Mouse (Mus musculus) brown adipose tissue, adult 24 weeks (tissue): ENCODE measurements around the gene Emx1. TPM values are rescaled to one million over a fixed set of nuclear protein-coding genes. Genes with fewer than 3 reads are reported as not detected.
"Not testable (repeated sequence)": the region's sequence is repeated elsewhere in the genome, so short reads cannot be mapped to it uniquely, and the experiment has no call there.

ENCODE experiments used
- H3K27ac ChIP-seq: fragments of 200-500 bp; replicated peaks from 2 replicates; pipeline ENCODE4 v1.5.1; 2012; ENCODE audit warnings: low read depth, mild to moderate bottlenecking, low read length
- H3K4me1 ChIP-seq: fragments of 200-500 bp; 2 replicates; pipeline ENCODE4 v1.6.1; 2012; ENCODE audit warnings: low read length, mixed read lengths; ENCODE audit not compliant: control insufficient read depth, insufficient read depth, insufficient read length
- H3K4me3 ChIP-seq: fragments of 200-500 bp; 2 replicates; pipeline ENCODE4 v1.5.1; 2012; ENCODE audit warnings: low read depth, mild to moderate bottlenecking, low read length, moderate library complexity; ENCODE audit not compliant: insufficient read depth
- polyA plus RNA-seq: library from polyadenylated mRNA; stranded (reverse); fragments of >200 nt; gene quantifications from 2 replicates; pipeline ENCODE4 v1.2.4, GENCODE M21; 2012; ENCODE audit not compliant: missing spikeins, insufficient read depth, insufficient read length

Gene Emx1
- polyA plus RNA-seq = not detected in 2 replicates

- no peak within 1 kb of the TSS for H3K4me3 ChIP-seq
- H3K4me1 ChIP-seq = no peaks in the 10 kb centered on the region; the same call in 1 of the 2 replicates
- H3K27ac ChIP-seq = no peak within 1 kb of the TSS
Measured at GRCm38 (mm10) chr6:85187340-85188211, at the start of gene Emx1. TSS of gene Emx1 (plus strand) at chr6:85187438.

DNA sequence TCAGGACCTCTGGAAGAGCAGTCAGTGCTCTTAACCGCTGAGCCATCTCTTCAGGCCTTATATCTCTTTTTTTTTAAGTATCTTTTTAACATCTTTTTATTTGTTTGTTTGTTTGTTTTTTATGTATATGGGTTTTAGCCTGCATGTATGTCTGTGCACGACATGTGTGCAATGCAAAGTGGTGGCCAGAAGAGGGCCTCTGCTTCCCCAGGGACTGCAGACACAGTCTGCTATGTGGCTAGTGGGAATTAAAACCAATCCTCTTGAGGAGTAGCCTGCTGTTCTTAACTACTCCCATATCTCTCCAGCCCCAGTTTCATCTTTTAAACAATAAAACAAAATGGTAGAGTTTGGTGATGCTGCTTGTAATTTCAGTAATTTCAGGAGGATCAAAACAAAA lies 47.7 kb upstream of the Emx1 start:
- Histone ChIP-seq H3K4me3 (no peak overlapping the region), H3K27ac (no peak overlapping the region), H3K4me1 (no peaks in the 10 kb centered on the region)

DNA sequence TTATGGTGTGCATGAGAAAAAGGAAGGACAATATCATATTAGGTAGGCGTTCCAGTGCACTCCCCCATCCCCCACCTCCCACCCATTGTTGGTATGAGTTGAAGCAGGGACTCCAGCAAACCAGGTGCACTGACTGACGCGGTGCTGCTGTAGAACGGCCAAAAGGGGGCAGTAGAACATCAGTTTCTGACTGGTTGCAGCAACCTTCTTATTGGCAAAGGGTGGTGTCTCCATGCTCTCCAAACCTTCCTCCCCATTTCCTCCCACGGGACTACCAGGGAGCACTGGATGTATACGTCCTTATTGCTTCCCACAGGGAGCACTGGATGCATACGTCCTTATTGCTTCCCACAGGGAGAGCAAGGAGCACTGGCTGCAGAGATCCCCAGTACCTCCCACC lies 46.2 kb upstream of the Emx1 start:
- not testable (repeated sequence) for H3K27ac ChIP-seq, H3K4me3 ChIP-seq, H3K4me1 ChIP-seq

DNA sequence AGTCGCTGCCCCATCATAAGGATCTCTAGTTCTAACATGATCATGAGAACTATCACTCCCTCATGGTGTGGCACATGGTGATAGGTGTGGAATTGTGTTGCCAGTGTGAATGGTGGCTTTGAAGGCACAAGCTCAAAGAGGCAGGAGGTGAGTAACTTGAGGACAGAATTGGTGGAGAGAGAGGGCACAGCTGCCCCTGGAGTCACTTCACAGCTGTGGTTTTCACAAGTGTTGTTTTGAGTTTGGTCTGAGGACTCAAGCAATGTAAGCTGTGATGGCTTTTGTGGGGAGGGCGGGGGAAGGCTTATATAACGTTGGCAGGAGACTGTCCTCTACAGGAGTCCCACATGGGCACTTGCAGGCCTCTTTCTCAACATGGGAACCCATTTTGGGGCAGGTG lies 42.8 kb upstream of the Emx1 start:
- no peak overlapping the region for H3K27ac ChIP-seq
- H3K4me3 ChIP-seq = no peak overlapping the region
- no peaks in the 10 kb centered on the region for H3K4me1 ChIP-seq

DNA sequence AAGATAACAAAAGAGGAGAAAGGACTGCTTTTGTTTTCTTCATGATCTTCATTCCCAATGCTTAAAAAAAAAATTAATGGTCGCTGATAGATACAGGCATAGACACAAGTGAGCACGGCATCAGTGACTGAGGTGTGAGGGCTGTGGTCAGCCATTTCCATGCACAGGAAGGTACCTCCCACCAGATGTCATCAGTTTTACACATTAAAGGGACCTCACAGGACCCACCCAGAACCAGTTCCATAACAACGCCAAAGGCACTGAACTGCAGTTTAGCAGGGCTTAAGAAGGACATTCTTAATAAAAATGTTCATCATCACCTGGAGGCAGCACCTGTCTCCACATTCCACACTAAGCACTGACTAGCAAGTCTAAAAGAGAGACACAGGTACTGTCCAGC lies 39.6 kb upstream of the Emx1 start:
- no peak overlapping the region for H3K4me3 ChIP-seq
- no peaks in the 10 kb centered on the region for H3K4me1 ChIP-seq
- H3K27ac ChIP-seq = no peak overlapping the region

DNA sequence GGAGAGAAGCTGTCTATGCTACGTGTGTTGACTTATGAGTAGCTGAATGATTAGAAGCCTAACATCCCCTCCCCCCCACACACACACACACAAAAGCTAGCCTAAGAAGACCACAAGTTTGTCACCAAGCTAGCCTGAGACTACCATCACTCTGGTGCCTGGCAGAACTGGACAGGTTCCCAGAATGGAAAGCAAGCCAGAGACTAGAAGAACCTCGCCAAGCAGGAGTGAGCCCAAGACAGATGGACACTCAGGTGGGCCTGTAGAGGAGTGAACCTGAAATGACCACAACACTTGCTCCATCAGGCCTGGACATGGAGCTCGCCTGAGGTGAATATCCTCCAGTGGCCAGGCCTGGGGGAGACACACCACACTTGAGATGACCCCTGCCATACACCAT lies 36.9 kb upstream of the Emx1 start:
- H3K27ac ChIP-seq = no peak overlapping the region
- H3K4me3 ChIP-seq = no peak overlapping the region
- H3K4me1 ChIP-seq = no peaks in the 10 kb centered on the region

DNA sequence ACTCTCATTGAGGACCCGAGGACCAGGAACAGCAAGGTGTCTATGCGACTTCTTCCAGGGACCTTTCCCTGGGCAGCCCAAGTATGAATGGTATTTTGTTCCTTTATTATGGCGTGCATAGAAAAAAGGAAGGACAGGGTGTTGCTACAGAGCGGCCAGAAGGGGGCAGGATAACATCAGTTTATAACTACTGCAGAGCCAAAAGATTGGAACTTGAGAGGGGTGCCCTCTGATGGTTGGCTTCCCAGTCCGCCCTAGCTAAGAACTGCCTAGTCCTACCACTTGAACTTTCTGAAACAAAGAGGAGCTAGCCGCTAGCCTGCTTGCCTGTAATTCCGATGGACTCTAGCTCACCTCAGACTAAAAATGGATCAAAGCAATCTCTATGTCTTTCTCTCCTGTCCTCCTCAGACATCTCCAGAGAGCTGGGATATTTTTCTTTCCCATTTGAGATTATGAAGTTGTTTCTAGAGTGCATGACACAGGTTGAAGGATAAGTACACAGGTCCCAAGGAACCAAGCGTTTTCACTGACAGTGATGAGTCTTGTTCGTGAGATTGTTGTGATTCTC lies 33.2 kb upstream of the Emx1 start:
- H3K27ac ChIP-seq = no peak overlapping the region
- H3K4me3 ChIP-seq = no peak overlapping the region
- no peaks in the 10 kb centered on the region for H3K4me1 ChIP-seq

DNA sequence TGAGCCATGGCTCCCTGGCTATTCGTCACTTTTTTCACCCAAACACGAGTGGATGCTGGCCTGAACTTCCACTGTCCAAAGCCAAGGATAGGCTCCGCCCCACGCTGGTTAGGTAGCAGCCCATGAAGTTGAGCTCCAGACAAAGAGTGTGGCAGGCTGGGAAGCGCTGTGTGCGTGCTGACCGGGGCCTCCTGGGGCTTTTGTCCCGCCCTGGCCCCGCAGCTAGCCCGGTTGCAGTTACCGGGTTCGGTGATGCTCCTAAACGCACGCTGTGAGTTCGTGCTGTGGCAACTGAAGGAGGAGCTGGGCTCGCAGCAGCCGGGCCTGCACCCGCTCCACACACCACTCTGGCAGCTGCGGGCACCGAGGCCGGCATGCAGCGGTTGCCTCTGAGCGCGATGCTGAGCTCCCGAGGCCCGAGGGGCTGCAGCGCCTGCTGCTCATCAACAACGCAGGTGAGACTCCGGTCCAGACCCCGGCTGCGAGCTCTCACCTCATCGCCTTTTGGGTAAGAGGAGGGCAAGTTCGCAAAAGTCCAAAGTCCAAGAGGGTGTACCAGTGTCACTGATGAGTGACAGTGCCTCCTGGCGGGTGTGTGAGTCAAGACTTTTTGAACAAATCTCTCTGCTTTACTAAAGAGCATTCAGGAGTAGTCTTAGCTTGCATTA lies 32.2 kb upstream of the Emx1 start:
- peak overlapping the region; percentile 51 for H3K4me3 ChIP-seq
- H3K27ac ChIP-seq = no peak overlapping the region
- no peaks in the 10 kb centered on the region for H3K4me1 ChIP-seq

DNA sequence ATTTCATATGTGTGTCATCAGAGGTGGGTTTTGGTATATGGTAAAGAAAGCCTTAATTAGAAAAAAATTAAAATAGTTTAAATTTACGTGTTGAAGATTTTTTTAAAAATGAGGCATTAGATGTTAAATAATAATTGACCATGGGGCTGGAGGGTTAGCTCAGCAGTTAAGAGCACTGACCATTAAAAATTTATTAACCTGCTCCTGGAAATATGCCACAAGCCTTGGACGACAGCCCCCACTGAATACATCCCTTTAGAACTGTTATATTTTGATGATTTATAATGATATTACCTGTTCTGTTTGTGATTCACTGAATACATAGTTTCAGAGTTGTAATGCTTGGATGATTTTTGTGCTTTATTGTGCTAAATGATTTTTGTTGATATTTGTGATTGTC lies 30.7 kb upstream of the Emx1 start:
- H3K4me1 ChIP-seq = not testable (repeated sequence)

GRCm38 (mm10) chr6:85158040-85158804 lies 29.0 kb upstream of the Emx1 start:
- H3K4me1 ChIP-seq, H3K4me3 ChIP-seq, H3K27ac ChIP-seq: not testable (repeated sequence)

More for the DNA sequence above, 30.7 kb upstream of the Emx1 start:
- not testable (repeated sequence) for H3K4me3 ChIP-seq, H3K27ac ChIP-seq

GRCm38 (mm10) chr6:85159092-85159760 lies 28.0 kb upstream of the Emx1 start:
- H3K27ac ChIP-seq, H3K4me3 ChIP-seq, H3K4me1 ChIP-seq: not testable (repeated sequence)

DNA sequence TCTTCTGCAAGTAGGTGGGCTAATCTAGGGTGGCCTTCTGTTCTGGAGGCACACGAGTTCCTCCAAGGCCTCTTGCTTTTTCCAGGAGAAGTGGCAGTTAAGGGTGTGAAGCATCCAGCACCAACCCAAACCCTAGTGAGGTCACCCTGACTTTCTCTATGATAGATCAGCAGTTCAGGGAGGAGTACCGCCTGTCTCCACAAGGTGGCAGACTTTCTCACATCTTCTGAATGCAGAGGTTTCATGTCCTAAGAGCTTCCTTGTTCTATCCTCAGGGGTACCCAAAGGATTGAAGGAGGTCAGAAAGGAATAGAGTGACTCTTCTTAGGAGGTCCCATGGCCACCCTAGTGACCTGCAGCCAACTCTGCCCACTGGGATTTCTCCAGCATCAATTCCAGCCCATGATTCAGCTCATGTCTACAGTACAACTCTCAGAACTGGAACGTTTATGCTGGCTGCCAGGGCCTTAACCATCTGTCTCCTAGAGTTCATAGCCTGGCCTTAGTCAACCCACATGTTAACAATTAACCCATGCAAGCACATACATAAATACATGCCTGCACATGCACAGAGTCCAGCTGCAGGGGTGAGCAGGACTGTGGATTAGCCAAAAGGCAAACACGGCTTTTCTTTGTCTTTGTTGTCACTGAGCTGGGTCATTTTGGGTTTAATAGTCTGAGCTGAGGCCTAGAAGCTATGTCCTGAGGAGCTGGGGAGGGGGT lies 26.9 kb upstream of the Emx1 start:
- H3K4me3 ChIP-seq = no peak overlapping the region
- H3K27ac ChIP-seq = no peak overlapping the region
- H3K4me1 ChIP-seq = no peaks in the 10 kb centered on the region

DNA sequence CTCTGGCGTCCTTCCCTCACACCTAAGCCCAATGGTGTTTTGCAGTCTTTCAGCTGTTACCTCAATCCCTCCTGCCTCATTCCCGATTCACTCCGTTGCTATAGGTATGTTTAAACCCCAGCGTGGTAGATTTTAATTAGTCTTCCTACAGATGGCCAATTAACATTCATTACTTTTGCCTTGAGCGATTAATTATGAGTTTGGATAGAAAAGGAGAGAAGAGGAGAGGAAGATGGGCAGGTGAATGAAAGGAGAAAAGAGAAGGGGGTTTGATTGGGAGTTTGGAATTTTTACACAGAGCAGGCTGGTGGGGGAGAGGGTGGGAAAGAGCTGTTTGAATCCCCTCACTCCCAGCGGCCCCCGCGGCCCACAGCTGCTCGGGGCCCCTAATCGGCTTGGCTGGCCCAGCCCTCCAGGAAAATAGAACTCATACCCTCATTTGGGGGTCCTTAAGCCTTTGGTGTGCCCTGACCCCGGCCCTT lies 21.8 kb upstream of the Emx1 start:
- no peak overlapping the region for H3K4me3 ChIP-seq
- H3K4me1 ChIP-seq = no peaks in the 10 kb centered on the region
- no peak overlapping the region for H3K27ac ChIP-seq

- Histone ChIP-seq H3K4me3 (no peak overlapping the region), H3K27ac (no peak overlapping the region), H3K4me1 (no peaks in the 10 kb centered on the region)
Measured at GRCm38 (mm10) chr6:85179569-85179968, 7.7 kb upstream of the Emx1 start.
